Mouse (Mus musculus) ES-Bruce4 (cell line): Measurements from ENCODE around the gene 2900026A02Rik. TPM values are rescaled to one million over a fixed set of nuclear protein-coding genes. Genes with fewer than 3 reads are reported as not detected.

ENCODE experiments used
- H3K27ac ChIP-seq: 2 replicates; pipeline ENCODE4 v1.5.1; 2012; ENCODE audit warnings: low read length, inconsistent platforms; ENCODE audit not compliant: insufficient read depth
- H3K27me3 ChIP-seq: 2 replicates; pipeline ENCODE4 v1.6.1; 2012; ENCODE audit warnings: mild to moderate bottlenecking, low read length, inconsistent platforms; ENCODE audit not compliant: control insufficient read depth, poor library complexity, insufficient read depth, severe bottlenecking
- H3K36me3 ChIP-seq: 2 replicates; pipeline ENCODE4 v1.6.1; 2012; ENCODE audit warnings: inconsistent platforms, mild to moderate bottlenecking, low read length, moderate library complexity; ENCODE audit not compliant: control insufficient read depth, poor library complexity, insufficient read depth, severe bottlenecking
- H3K4me1 ChIP-seq: one replicate; pipeline ENCODE4 v1.8.1; 2011; ENCODE audit warnings: low read length; ENCODE audit not compliant: control insufficient read depth, insufficient read depth
- H3K4me3 ChIP-seq: 2 replicates; pipeline ENCODE4 v1.5.1; 2011; ENCODE audit warnings: low read depth, mild to moderate bottlenecking, low read length
- H3K9ac ChIP-seq: 2 replicates; pipeline ENCODE4 v1.6.1; 2012; ENCODE audit warnings: low read depth, mild to moderate bottlenecking, inconsistent platforms; ENCODE audit not compliant: poor library complexity, severe bottlenecking
- H3K9me3 ChIP-seq: replicated peaks from 2 replicates; pipeline ENCODE4 v1.6.1; 2012; ENCODE audit warnings: mild to moderate bottlenecking, low read length, inconsistent platforms; ENCODE audit not compliant: control insufficient read depth, poor library complexity, insufficient read depth, severe bottlenecking
- CTCF ChIP-seq: IDR thresholded peaks from one replicate; pipeline ENCODE4 v1.8.1; 2011; ENCODE audit warnings: low read depth, low read length
- EP300 ChIP-seq: IDR thresholded peaks from 2 replicates; pipeline ENCODE4 v1.6.1; 2011; ENCODE audit warnings: low read depth, low read length; ENCODE audit not compliant: insufficient read depth
- POLR2A ChIP-seq: IDR thresholded peaks from one replicate; pipeline ENCODE4 v1.8.1; 2011; ENCODE audit warnings: low read length; ENCODE audit not compliant: insufficient read depth
- polyA plus RNA-seq: library from polyadenylated mRNA; stranded (reverse); fragments of >200 nt; gene quantifications from 2 replicates; pipeline ENCODE4 v1.2.4, GENCODE M21; 2011; ENCODE audit warnings: low read depth; ENCODE audit not compliant: missing spikeins, insufficient read depth, insufficient read length

Gene 2900026A02Rik
- polyA plus RNA-seq = 14.2 and 15.2 TPM in 2 replicates

- no peaks in the 10 kb centered on the region for H3K36me3 ChIP-seq
- peaks cover 2% of the 10 kb centered on the region for H3K4me1 ChIP-seq
- TF ChIP-seq POLR2A = no peak
- TF ChIP-seq CTCF = peak; percentile 75
- no peak for TF ChIP-seq EP300
- H3K27me3 ChIP-seq = no peaks in the 10 kb centered on the region
- peak within 1 kb of the TSS; percentile 83 for H3K9ac ChIP-seq
- no peak within 1 kb of the TSS for H3K27ac ChIP-seq
- H3K4me3 ChIP-seq = peak within 1 kb of the TSS; percentile 87
- no peaks in the 10 kb centered on the region for H3K9me3 ChIP-seq
These were observed at the start of gene 2900026A02Rik for GRCm38 (mm10) chr5:113221147-113221865. Gene 2900026A02Rik, minus strand, starts transcription at chr5:113221236.

- H3K4me1 ChIP-seq = peaks cover 4% of the 10 kb centered on the region
- no peak overlapping the region for H3K27ac ChIP-seq
- H3K9ac ChIP-seq = no peak overlapping the region
- H3K27me3 ChIP-seq = no peaks in the 10 kb centered on the region
- no peak overlapping the region for H3K4me3 ChIP-seq
- H3K9me3 ChIP-seq = no peaks in the 10 kb centered on the region
- TF ChIP-seq POLR2A = no peak
- TF ChIP-seq CTCF = peak; percentile 73
- TF ChIP-seq EP300 = no peak
- H3K36me3 ChIP-seq = no peaks in the 10 kb centered on the region
These were observed 49.0 kb upstream of the 2900026A02Rik start for GRCm38 (mm10) chr5:113270043-113270442.

GRCm38 (mm10) chr5:113268246-113268645 lies 47.2 kb upstream of the 2900026A02Rik start:
- Histone ChIP-seq H3K36me3 (no peaks in the 10 kb centered on the region), H3K27ac (no peak overlapping the region), H3K27me3 (no peaks in the 10 kb centered on the region), H3K9ac (no peak overlapping the region), H3K4me3 (no peak overlapping the region), H3K4me1 (peaks cover 4% of the 10 kb centered on the region), H3K9me3 (no peaks in the 10 kb centered on the region)
- no peak for TF ChIP-seq POLR2A
- TF ChIP-seq EP300 = no peak
- TF ChIP-seq CTCF = no peak

- Histone ChIP-seq H3K36me3 (no peaks in the 10 kb centered on the region), H3K27me3 (no peaks in the 10 kb centered on the region)
These were observed 44.6 kb upstream of the 2900026A02Rik start for GRCm38 (mm10) chr5:113265637-113266036.

GRCm38 (mm10) chr5:113250806-113251205 lies 29.8 kb upstream of the 2900026A02Rik start:
- no peaks in the 10 kb centered on the region for H3K9me3 ChIP-seq
- no peak overlapping the region for H3K9ac ChIP-seq
- H3K4me3 ChIP-seq = no peak overlapping the region
- H3K4me1 ChIP-seq = peaks cover 4% of the 10 kb centered on the region
- no peaks in the 10 kb centered on the region for H3K36me3 ChIP-seq
- no peaks in the 10 kb centered on the region for H3K27me3 ChIP-seq
- no peak for TF ChIP-seq POLR2A
- no peak for TF ChIP-seq EP300
- no peak for TF ChIP-seq CTCF
- H3K27ac ChIP-seq = no peak overlapping the region

More at GRCm38 (mm10) chr5:113265637-113266036, 44.6 kb upstream of the 2900026A02Rik start:
- Histone ChIP-seq H3K4me1 (peaks cover 8% of the 10 kb centered on the region), H3K9ac (no peak overlapping the region), H3K4me3 (no peak overlapping the region), H3K27ac (no peak overlapping the region), H3K9me3 (no peaks in the 10 kb centered on the region)
- TF ChIP-seq EP300 = no peak
- no peak for TF ChIP-seq CTCF
- no peak for TF ChIP-seq POLR2A

- Histone ChIP-seq H3K4me1 (peaks cover 4% of the 10 kb centered on the region), H3K9me3 (no peaks in the 10 kb centered on the region), H3K27ac (no peak overlapping the region), H3K36me3 (no peaks in the 10 kb centered on the region), H3K4me3 (no peak overlapping the region), H3K9ac (no peak overlapping the region), H3K27me3 (no peaks in the 10 kb centered on the region)
- no peak for TF ChIP-seq CTCF
- TF ChIP-seq POLR2A = no peak
- TF ChIP-seq EP300 = no peak
These were observed 28.4 kb upstream of the 2900026A02Rik start for GRCm38 (mm10) chr5:113249263-113249930.
